Mouse (Mus musculus) megakaryocyte, adult 5-6 weeks (primary cell): Measurements from ENCODE around the gene Rab43. TPM values are rescaled to one million over a fixed set of nuclear protein-coding genes. Genes with fewer than 3 reads are reported as not detected.
A peak's percentile ranks its signal among the peaks of the same experiment; 100 is the strongest.

ENCODE experiments used
- ATAC-seq: 2 replicates; pipeline ENCODE4 v1.8.0; 2016; ENCODE audit warnings: mild to moderate bottlenecking, inconsistent platforms; ENCODE audit not compliant: poor library complexity, severe bottlenecking
- total RNA-seq, 2 experiments: library from RNA; stranded (forward) in 1 of 2; stranded (reverse) in 1 of 2; fragments of 153-499, 151-499 nt in 1 of 2; fragments of 221-1000, 200-1000 nt in 1 of 2; gene quantifications; 2 replicates each; pipeline versions ENCODE4 v1.2.3 to v1.2.4; 2015 to 2017

The Rab43 gene
- total RNA-seq, 2 experiments from 2014 or later, result 12.7 to 36.4 TPM

- no peak for ATAC-seq
Measured at GRCm38 (mm10) chr6:87755196-87755595, 56.8 kb downstream of the Rab43 start.

GRCm38 (mm10) chr6:87751574-87751973, 60.4 kb downstream of the Rab43 start:
- no peak for ATAC-seq

GRCm38 (mm10) chr6:87750184-87750910, 61.6 kb downstream of the Rab43 start:
- peak; percentile 45; the same call in 1 of the 2 replicates for ATAC-seq

- no peak for ATAC-seq
Measured at GRCm38 (mm10) chr6:87748531-87748930, 63.4 kb downstream of the Rab43 start.

DNA sequence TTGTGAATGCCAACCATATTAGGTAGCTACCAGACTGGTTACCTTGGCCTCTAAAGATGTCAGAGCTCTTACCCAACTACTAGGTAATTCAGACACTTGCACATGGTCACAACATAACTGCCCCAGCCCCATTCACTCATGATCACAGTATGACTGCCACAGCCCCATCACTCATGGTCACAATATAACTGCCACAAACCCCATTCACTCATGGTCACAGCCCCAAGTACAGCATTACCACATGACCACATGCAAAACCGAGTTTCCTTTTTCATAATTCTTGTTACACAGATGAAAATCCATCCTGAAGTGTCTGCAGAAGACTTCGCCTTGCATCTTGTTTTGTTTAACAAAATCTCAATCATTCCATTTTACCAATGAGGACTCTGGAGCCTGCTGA, 63.9 kb downstream of the Rab43 start:
- ATAC-seq, result no peak

GRCm38 (mm10) chr6:87746849-87747248, 65.1 kb downstream of the Rab43 start:
- no peak for ATAC-seq

DNA sequence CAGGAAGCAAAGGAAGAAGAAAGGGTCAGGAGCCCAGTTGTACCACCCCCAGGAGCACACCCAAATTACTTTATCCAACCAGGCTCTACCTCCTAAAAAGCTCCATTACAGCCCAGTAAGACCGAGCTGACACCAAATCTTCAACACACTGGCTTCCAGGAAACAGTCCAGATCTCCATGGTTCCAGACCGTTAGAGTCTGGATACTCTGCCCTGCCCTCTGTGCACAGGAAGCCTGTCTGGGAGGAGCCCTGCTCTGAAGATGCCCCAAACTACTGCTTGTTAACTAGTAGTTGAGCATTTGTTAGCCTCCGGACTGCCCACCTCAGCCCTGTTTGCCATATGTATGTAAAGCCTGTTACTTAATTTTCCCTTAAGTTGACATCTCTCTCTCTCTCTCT, 65.9 kb downstream of the Rab43 start:
- ATAC-seq, result no peak

- ATAC-seq, result no peak
Measured at GRCm38 (mm10) chr6:87745301-87745700, 66.7 kb downstream of the Rab43 start.

DNA sequence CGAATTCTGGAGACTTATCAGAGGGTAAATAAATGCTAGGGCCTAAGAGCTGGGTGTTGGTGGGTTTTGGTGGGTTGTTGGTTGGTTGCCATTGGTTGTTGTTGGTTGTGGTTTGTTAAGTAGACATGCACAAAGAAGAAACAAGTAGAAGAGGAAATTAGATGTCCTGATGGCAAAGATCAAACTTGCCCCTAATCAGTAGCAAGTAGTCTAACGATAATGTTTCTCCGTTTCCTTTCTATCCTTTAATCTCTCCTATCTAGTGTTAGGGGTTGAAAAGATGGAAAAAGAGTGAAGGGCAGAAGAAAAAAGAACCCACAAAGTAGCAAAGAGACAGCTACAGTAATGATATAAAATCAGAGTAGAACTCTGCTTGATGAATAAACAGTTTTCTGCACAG, 67.3 kb downstream of the Rab43 start:
- no peak for ATAC-seq

DNA sequence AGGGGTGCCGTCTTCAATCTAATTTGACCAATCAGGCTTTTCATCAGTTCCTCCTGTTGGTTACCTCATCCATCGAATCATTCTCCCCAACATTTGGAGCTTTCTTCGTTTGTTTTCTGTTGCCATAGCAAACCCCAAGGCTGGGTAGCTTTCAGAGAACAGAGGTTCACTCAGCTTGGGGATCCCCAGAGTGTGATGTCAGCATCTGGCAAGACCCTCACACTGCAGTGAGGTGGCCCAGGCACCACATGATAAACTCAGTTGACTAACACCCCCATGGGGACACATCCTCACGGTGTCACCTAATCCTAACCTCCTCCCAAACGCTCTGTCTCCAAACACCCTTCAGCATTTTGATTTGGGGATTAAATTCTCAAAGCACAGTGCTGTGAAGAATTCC, 68.7 kb downstream of the Rab43 start:
- ATAC-seq, result no peak

DNA sequence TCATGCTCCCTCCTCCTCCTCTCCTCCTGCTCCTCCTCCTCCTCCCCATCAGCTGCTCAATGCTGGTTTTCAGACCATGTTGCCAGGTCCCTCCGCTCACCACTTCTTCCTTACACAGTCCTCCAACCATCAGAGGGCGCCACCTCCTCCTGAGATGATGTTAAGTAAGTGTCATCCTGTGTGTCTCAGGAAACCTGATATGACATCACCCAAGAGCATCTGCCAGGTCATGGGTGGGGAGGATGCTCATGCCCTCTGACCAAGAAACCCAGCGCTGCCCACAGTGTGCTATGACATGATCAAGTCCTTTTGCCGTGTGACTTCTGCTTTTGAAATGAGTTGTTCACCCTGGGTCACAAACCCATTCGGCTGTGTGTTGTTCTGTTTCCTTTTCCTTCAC, 69.2 kb downstream of the Rab43 start:
- peak; percentile 69 for ATAC-seq

GRCm38 (mm10) chr6:87741978-87742377, 70.0 kb downstream of the Rab43 start:
- no peak for ATAC-seq

DNA sequence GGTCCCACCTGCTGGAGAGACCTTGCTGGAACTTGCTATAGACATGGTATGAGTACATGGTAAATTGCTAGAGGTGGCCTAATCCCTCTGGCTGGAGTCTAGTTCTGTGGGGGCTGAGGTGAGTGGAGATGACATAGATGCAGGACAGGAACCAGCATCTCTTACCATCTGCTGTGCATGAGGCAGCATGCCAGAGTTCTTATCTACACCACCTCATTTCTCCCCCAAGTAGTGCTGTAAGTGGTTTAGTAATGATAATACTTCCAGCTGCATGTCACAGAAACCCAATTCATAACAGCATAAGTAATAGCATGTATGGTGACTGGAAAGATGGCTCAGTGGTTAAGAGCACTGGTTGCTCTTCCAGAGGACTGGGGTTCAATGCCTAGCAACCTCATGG, 71.5 kb downstream of the Rab43 start:
- 0 out of 2 replicates have a peak, but pooled peaks have one; percentile 36 for ATAC-seq

- no peak for ATAC-seq
Measured at GRCm38 (mm10) chr6:87739898-87740297, 72.1 kb downstream of the Rab43 start.

Other genes with a start within 250 kb of the Rab43 start
- 0.11 and 0.29 TPM in 2 replicates for gene Prokr1, start 221.4 kb downstream of the Rab43 start, total RNA-seq (2015)
- 0.08 and 0.26 TPM in 2 replicates for gene Prokr1, start 221.4 kb downstream of the Rab43 start, total RNA-seq (2017)
- 8.1 and 8.7 TPM in 2 replicates for gene Aplf, start 140.0 kb downstream of the Rab43 start, total RNA-seq (2015)
- 14.6 and 17.0 TPM in 2 replicates for gene Aplf, start 140.0 kb downstream of the Rab43 start, total RNA-seq (2017)
- 0.39 TPM in 1 of 2 replicates, not detected in the other for gene Efcc1, start 81.3 kb downstream of the Rab43 start, total RNA-seq (2015)
- not detected in 2 replicates for gene Efcc1, start 81.3 kb downstream of the Rab43 start, total RNA-seq (2017)
- gene Gp9, start 34.1 kb downstream of the Rab43 start, total RNA-seq (2015), result 0.16 and 1.2 TPM in 2 replicates
- 0.59 TPM in 1 of 2 replicates, not detected in the other for gene Gp9, start 34.1 kb downstream of the Rab43 start, total RNA-seq (2017)
- gene Gm45140, start 23.6 kb upstream of the Rab43 start, total RNA-seq (2015), result 2.5 and 6.0 TPM in 2 replicates
- 25.6 and 28.7 TPM in 2 replicates for gene Gm45140, start 23.6 kb upstream of the Rab43 start, total RNA-seq (2017)
- 10.2 and 16.7 TPM in 2 replicates for gene Isy1, start 26.6 kb upstream of the Rab43 start, total RNA-seq (2015)
- gene Isy1, start 26.6 kb upstream of the Rab43 start, total RNA-seq (2017), result 94.0 and 120 TPM in 2 replicates
- 264 and 268 TPM in 2 replicates for gene Cnbp, start 38.9 kb upstream of the Rab43 start, total RNA-seq (2015)
- gene Cnbp, start 38.9 kb upstream of the Rab43 start, total RNA-seq (2017), result 389 and 399 TPM in 2 replicates
- 25.8 and 29.6 TPM in 2 replicates for gene Copg1, start 75.7 kb upstream of the Rab43 start, total RNA-seq (2015)
- gene Copg1, start 75.7 kb upstream of the Rab43 start, total RNA-seq (2017), result 47.1 and 50.8 TPM in 2 replicates
- gene Hmces, start 101.8 kb upstream of the Rab43 start, total RNA-seq (2015), result 4.9 and 10.1 TPM in 2 replicates
- 13.4 and 15.2 TPM in 2 replicates for gene Hmces, start 101.8 kb upstream of the Rab43 start, total RNA-seq (2017)
- 0.11 and 0.14 TPM in 2 replicates for gene H1fx, start 169.5 kb upstream of the Rab43 start, total RNA-seq (2015)
- gene H1fx, start 169.5 kb upstream of the Rab43 start, total RNA-seq (2017), result not detected in 2 replicates
- 429 and 450 TPM in 2 replicates for gene Rab7, start 233.1 kb upstream of the Rab43 start, total RNA-seq (2015)
- gene Rab7, start 233.1 kb upstream of the Rab43 start, total RNA-seq (2017), result 132 and 169 TPM in 2 replicates